Mouse (Mus musculus) adrenal gland, adult 8-10 months (tissue): Measurements from ENCODE around the gene Ssh2. TPM values are rescaled to one million over a fixed set of nuclear protein-coding genes. Genes with fewer than 3 reads are reported as not detected.
"Not testable (repeated sequence)": the region's sequence is repeated elsewhere in the genome, so short reads cannot be mapped to it uniquely, and the experiment has no call there.

Source experiments
- DNase-seq: peaks from one replicate; pipeline ENCODE4 v3.0.0; 2022
- total RNA-seq, 4 experiments: library from RNA; stranded (reverse); gene quantifications; 2 replicates each; pipeline ENCODE4 v1.2.4; 2022

Gene Ssh2
- total RNA-seq, 4 experiments from 2014 or later, result 14.8 to 23.1 (median 18.3) TPM

- DNase-seq, result no peak
Measured at GRCm38 (mm10) chr11:77231514-77231913, 15.4 kb downstream of the Ssh2 start.

GRCm38 (mm10) chr11:77235267-77235666 lies 19.2 kb downstream of the Ssh2 start:
- no peak for DNase-seq

GRCm38 (mm10) chr11:77239658-77240345 lies 23.7 kb downstream of the Ssh2 start:
- DNase-seq, result no peak

DNA sequence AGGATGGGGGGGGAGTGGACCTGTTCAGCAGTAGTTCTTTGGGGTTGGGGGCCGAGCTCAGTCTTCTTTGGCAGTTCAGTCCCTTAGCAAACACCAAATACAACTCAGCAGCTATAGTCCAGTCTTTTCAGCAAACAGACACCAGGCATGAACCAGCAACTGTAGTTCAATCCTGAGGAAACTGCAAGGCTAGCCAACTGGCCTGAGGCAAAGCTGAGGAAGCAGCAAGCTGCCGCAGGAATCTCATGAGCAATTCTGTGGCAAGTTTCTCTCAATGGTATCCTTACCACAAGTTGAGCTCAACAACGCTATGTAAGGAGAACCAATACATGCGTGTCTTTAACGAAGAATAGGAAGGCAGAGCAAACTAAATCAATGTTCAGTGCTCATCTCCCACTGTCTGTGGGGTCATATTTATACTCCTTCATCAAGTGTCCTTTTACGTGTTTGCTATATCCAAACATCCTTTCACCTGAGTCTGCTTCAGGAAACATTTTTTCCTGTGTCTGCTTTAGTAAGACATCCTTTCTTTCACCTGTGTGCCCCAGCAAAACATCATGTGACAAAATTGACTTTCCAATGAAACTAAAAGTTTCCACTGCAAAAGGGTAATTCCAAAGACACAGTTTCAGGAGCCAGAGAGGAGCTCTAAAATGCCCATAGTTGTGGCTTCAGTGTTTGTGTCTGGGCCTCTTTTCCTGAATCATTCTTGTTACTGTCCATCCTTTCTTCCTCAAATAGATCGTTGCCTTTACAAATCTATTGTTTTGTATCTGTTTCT lies 24.6 kb downstream of the Ssh2 start:
- DNase-seq, result no peak

DNA sequence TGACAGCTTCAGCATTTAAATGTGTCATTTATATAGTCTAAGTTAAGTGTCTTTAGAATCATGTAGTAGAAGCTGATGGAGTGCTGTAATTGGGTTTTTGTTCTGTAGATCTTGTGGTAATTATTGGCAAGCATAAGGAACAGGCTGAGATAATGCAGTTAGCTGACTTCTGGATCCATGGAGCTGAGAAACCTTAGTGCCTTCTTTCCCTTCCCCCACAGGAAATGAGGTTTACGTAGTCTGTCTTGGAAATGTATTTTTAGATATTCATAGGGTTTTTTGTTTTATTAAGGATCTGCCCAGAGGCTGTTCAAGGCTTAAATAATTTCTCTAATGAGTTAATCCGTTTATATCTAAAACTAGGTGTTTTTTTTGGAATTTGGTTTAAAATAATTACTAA lies 26.8 kb downstream of the Ssh2 start:
- DNase-seq, result no peak

- no peak for DNase-seq
Measured at GRCm38 (mm10) chr11:77252826-77253225, 36.7 kb downstream of the Ssh2 start.

DNA sequence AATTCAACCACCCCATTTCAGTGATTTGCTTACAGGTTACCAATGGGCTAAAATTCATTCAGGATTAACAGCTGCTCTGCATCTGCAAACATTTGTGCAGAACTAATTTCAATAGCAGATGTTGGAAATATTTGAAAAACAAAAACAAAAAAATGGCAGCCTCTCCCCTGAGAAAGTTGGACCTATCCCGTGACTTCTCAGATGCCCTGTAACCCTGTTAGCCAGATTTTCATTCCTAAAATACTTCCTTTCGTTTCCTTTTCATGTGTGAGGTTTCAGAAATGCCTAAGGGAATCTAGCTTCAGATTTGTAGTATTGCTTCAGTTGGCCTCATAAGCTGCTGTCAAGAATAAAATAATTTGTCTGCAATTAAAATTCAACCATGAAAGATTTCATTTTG lies 43.4 kb downstream of the Ssh2 start:
- DNase-seq, result no peak

GRCm38 (mm10) chr11:77267401-77267800 lies 51.3 kb downstream of the Ssh2 start:
- DNase-seq, result no peak

DNA sequence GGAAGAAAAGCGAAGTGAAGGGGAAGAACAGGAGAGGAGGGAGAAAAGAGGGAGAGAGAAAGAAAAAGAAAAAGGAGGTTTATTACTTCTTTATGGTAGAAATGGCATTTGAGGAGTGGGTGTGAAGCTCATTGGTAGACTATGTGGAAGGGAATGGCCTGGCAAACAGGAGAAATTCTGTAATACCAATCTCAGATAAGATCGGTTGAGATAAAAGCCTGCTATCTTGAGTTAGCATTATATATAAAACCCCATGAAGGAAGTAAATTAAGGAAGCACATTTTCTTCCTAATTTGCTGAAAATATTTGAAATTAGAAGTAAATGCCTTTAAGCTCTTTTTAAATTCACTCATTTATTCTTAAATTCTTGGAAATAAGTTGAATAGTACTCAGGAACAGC lies 59.9 kb downstream of the Ssh2 start:
- DNase-seq, result no peak

DNA sequence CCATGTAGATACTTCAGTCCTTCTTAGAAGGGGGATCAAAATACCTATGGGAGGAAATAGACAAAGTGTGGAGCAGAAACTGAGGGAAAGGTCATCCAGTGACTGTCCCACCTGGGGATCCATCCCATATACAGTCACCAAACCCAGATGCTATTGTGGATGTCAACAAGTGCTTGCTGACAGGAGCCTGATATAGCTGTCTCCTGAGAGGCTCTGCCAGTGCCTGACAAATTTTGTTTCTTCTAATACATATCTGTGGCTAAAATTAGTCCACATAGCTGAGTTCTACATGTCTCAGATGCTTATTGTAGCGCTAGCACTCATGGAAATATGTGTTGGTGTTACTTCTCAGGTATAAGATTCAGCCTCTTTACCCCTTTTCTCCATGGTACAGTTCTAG lies 62.5 kb downstream of the Ssh2 start:
- DNase-seq, result not testable (repeated sequence)

GRCm38 (mm10) chr11:77280219-77280618 lies 64.1 kb downstream of the Ssh2 start:
- DNase-seq, result no peak

GRCm38 (mm10) chr11:77291447-77291846 lies 75.4 kb downstream of the Ssh2 start:
- no peak for DNase-seq

- DNase-seq, result not testable (repeated sequence)
Measured at GRCm38 (mm10) chr11:77293673-77294072, 77.6 kb downstream of the Ssh2 start.

GRCm38 (mm10) chr11:77297246-77297645 lies 81.2 kb downstream of the Ssh2 start:
- no peak for DNase-seq

DNA sequence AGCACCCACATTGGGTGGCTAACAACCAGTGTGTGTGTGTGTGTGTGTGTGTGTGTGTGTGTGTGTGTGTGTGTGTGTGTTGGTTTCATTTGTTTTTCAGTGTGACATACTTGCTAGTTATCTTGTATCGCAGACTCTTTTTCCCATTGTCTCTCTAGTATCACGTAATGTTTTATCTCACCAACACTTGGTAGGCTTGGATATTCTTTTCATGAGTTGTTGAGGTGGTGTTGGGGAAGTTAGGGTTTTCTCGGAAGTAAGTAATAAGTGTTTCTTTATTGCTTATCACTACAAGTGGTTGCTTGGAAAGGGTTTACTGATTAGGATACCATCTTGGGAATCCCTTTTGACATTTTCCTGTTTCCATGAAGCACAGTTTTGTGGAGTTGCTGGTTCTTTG lies 91.1 kb downstream of the Ssh2 start:
- DNase-seq, result no peak

GRCm38 (mm10) chr11:77308533-77308932 lies 92.4 kb downstream of the Ssh2 start:
- DNase-seq, result no peak

GRCm38 (mm10) chr11:77317721-77318477 lies 101.8 kb downstream of the Ssh2 start:
- no peak for DNase-seq

DNA sequence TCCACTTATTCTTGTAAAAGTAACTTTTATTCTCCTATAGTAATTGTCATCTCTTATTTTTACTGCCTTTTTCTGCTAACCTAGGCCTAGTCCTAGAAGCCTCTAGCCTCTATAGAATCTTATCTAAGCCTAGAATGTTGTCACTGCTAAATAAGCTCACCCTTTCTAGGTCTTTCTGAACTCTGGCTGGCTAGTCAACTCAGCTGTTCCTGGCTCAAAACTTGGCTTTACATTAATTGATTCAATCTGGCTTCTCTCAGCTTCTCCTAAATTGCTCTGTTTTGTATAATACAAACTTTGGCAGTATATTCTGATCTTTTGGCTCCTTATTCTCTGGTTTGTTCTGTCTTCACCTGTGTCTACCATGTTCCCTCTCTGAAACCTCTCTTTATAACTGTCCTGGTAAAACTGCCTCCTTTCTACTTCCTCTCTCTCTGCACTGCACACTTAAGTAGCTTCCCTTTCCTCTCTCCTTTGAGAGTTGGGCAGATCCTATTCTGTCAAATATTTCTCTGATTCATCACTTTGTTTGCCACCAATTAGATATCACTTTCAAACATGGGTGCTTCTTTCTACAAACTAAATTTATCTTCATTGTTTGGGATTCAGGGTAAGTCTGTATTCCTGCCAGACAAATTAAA lies 102.5 kb downstream of the Ssh2 start:
- DNase-seq, result no peak

DNA sequence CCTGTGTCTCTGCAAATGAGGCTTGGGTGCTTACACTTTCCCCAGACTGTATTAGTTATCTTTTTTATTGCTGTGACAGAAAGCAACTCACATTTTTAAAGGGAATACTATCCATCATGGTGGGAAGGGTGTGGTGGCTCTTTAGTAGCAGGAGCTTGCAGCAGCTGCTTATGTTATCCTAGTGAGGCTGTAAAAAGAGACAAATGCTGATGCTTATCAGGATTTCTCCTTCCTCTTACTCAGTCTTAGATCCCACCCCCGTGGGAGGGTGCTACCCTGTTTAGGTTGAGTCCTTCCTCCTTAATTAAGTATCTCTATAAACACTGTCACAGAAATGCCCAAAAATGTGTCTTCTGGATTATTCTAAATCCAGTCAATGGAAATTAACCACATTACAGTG lies 105.1 kb downstream of the Ssh2 start:
- DNase-seq, result no peak

GRCm38 (mm10) chr11:77330529-77330928 lies 114.4 kb downstream of the Ssh2 start:
- peak; percentile 8 for DNase-seq

DNA sequence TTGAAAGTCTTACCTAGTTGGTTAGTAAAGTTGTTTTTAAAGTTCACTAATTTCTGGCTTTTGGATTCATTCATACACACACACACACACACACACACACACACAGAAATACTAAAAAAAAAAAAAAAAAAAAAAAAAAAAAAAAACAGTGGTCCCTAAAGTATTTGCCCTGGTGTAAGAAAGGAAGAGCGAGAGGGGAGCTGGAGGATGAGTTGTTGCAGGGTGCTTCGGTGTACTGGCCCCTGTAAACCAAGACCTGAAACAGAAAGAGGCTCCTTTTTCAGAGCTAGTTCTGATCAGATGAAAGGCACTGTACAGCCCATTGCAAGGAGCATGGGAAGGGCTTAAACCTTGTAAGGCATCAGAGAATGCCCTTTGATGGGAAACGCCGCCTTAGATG lies 131.2 kb downstream of the Ssh2 start:
- DNase-seq, result no peak

DNA sequence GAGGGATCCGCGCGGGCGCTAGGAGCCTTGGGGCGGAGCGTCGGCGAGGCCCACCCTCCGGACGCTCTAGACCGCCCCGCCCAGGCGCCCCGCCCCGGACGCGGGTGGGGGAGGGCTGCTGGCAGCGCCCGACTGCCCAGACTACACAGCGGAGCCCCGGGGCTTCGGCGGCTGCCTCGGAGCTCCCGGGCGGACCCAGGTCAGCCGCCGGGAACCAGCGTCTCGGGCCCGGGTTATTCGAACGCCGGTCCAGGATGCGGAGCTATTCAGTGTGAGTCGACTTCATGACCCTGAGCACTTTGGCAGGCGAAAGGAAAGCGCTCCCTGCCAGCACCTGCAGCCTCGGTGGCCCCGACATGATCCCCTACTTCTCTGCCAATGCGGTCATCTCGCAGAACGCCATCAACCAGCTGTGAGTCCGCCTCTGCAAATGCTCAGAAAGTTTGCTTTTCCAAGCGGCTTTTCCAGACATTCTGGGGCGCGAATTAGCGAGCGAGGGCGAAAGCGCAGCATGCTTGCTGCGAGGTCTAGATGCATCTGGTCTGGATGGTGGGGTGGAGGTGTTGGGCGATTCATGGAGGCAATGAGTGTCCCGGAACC lies 132.2 kb downstream of the Ssh2 start:
- peak; percentile 85 for DNase-seq
